Mouse (Mus musculus) ES-Bruce4 (cell line): ENCODE measurements around the gene Spata9.

Source experiments
- CTCF ChIP-seq: IDR thresholded peaks from one replicate; pipeline ENCODE4 v1.8.1; 2011; ENCODE audit warnings: low read depth, low read length
- EP300 ChIP-seq: IDR thresholded peaks from 2 replicates; pipeline ENCODE4 v1.6.1; 2011; ENCODE audit warnings: low read depth, low read length; ENCODE audit not compliant: insufficient read depth
- POLR2A ChIP-seq: IDR thresholded peaks from one replicate; pipeline ENCODE4 v1.8.1; 2011; ENCODE audit warnings: low read length; ENCODE audit not compliant: insufficient read depth

- TF ChIP-seq CTCF = no peak
- no peak for TF ChIP-seq POLR2A
- TF ChIP-seq EP300 = no peak
Observed at GRCm38 (mm10) chr13:76017465-76017864, 50.5 kb downstream of the Spata9 start.
